In genomic region chr8:63088984-63089383, GRCm38 (mm10) we compare ENCODE assay signal across 30 mouse cellular contexts.
"Had no signal": no experiment of that assay in that cellular context is flagged by ENCODE, and none has a peak within 500 bp of the region (broad histone marks: within the 10 kb centered on the region; RNA-seq: fewer than 3 reads in every experiment).

No protein-coding gene starts in this region.

- H3K4me3 ChIP-seq: limb, embryonic 10.5 days; limb, embryonic 12.5 days; limb, embryonic 13.5 days; limb, embryonic 15.5 days; liver, embryonic 12.5 days; liver, embryonic 13.5 days; liver, embryonic 15.5 days; lung, embryonic 15.5 days; megakaryocyte, embryonic 14.5 days; midbrain, embryonic 10.5 days; midbrain, embryonic 12.5 days; midbrain, embryonic 13.5 days; midbrain, embryonic 15.5 days; myocyte; neural tube, embryonic 12.5 days had no signal

- DNase-seq: left cerebral cortex, postnatal 4 days; liver; liver, embryonic 13.5 days; liver, postnatal 0 days; lung, adult 18-20 months; lung, adult 2 months; lung, embryonic 14.5 days; lung, postnatal 10 days; lung, postnatal 14 days; lung, postnatal 36 days; lung, postnatal 4 days; midbrain, embryonic 14.5 days had no signal

- H3K27ac ChIP-seq: limb, embryonic 10.5 days; limb, embryonic 12.5 days; limb, embryonic 13.5 days; limb, embryonic 15.5 days; liver, embryonic 12.5 days; liver, embryonic 13.5 days; liver, embryonic 14.5 days; liver, embryonic 15.5 days; lung, embryonic 15.5 days; macrophage; midbrain, embryonic 10.5 days; midbrain, embryonic 12.5 days; midbrain, embryonic 13.5 days; midbrain, embryonic 15.5 days; neural tube, embryonic 12.5 days had no signal

- ATAC-seq: liver, embryonic 12.5 days; liver, postnatal 0 days; lung, postnatal 0 days; midbrain, embryonic 13.5 days; midbrain, embryonic 15.5 days; midbrain, embryonic 16.5 days had no signal
